In genomic region chr13:40916321-40917160, GRCm38 (mm10) we compare ENCODE assay signal across 8 mouse cellular contexts. TPM values are rescaled to one million over a fixed set of nuclear protein-coding genes. Genes with fewer than 3 reads are reported as not detected.
DNase-seq lines count a peak whose midpoint lies in the region; ATAC-seq and TF ChIP-seq lines count a peak whose summit lies in the region.

No protein-coding gene starts in this region.

- peak overlapping the region; percentile 62 for H3K27ac ChIP-seq in lung, postnatal 0 days (ENCODE audit: low read length)
- H3K27ac ChIP-seq in forebrain, embryonic 12.5 days: 0 out of 2 replicates have a peak overlapping the region, but pooled peaks have one; percentile 13
- no peak overlapping the region; the same call in 1 of the 2 replicates for H3K27ac ChIP-seq in liver, embryonic 15.5 days (replicated peaks)
- H3K27ac ChIP-seq in stomach, embryonic 16.5 days (ENCODE audit: low read length): peak overlapping the region; percentile 20; the same call in 1 of the 2 replicates

- 0 out of 2 replicates have a peak, but pooled peaks have one; percentile 8 for ATAC-seq in lung, postnatal 0 days
- ATAC-seq in forebrain, embryonic 12.5 days (ENCODE audit: low FRiP score): 0 out of 2 replicates have a peak, but pooled peaks have one; percentile 28
- ATAC-seq in liver, embryonic 15.5 days (ENCODE audit: insufficient read depth): no peak
- peak; percentile 30; the same call in 1 of the 2 replicates for ATAC-seq in stomach, embryonic 16.5 days (ENCODE audit: insufficient read depth, low FRiP score)

- no peaks in the 10 kb centered on the region for H3K27me3 ChIP-seq in lung, postnatal 0 days (replicated peaks; ENCODE audit: insufficient read depth, low read length)
- peaks cover 37% of the 10 kb centered on the region for H3K27me3 ChIP-seq in forebrain, embryonic 12.5 days
- H3K27me3 ChIP-seq in liver, embryonic 15.5 days: peaks cover 52% of the 10 kb centered on the region
- H3K27me3 ChIP-seq in stomach, embryonic 16.5 days (ENCODE audit: control insufficient read depth, insufficient read depth, low read length): no peaks in the 10 kb centered on the region

- 6% methylated on average over 21 of the region's 21 CpGs for WGBS in lung, postnatal 0 days
- WGBS in forebrain, embryonic 12.5 days: 7% methylated on average over 21 of the region's 21 CpGs
- WGBS in liver, embryonic 15.5 days (ENCODE audit: insufficient replicate concordance): 18% methylated on average over 21 of the region's 21 CpGs
- WGBS in stomach, embryonic 16.5 days: 10% methylated on average over 21 of the region's 21 CpGs

- H3K9me3 ChIP-seq in lung, postnatal 0 days (ENCODE audit: low read length): no peaks in the 10 kb centered on the region
- no peaks in the 10 kb centered on the region for H3K9me3 ChIP-seq in forebrain, embryonic 12.5 days
- no peaks in the 10 kb centered on the region for H3K9me3 ChIP-seq in liver, embryonic 15.5 days (replicated peaks)
- H3K9me3 ChIP-seq in stomach, embryonic 16.5 days (replicated peaks; ENCODE audit: control insufficient read depth, low read length): no peaks in the 10 kb centered on the region

- TF ChIP-seq EP300 in lung, postnatal 0 days (IDR thresholded peaks at IDR 0.05): peak; percentile 83

- H3K4me1 ChIP-seq in lung, postnatal 0 days (ENCODE audit: insufficient read depth, low read depth, low read length): peaks cover 19% of the 10 kb centered on the region
- H3K4me1 ChIP-seq in forebrain, embryonic 12.5 days: peaks cover 24% of the 10 kb centered on the region
- peaks cover 36% of the 10 kb centered on the region for H3K4me1 ChIP-seq in liver, embryonic 15.5 days (replicated peaks)
- H3K4me1 ChIP-seq in stomach, embryonic 16.5 days (ENCODE audit: control insufficient read depth, insufficient read depth, low read length): peaks cover 19% of the 10 kb centered on the region

- peak overlapping the region; percentile 82 for H3K4me2 ChIP-seq in lung, postnatal 0 days (replicated peaks; ENCODE audit: low read depth, low read length)
- H3K4me2 ChIP-seq in forebrain, embryonic 12.5 days: peak overlapping the region; percentile 93
- H3K4me2 ChIP-seq in liver, embryonic 15.5 days: peak overlapping the region; percentile 72
- peak overlapping the region; percentile 97 for H3K4me2 ChIP-seq in stomach, embryonic 16.5 days (ENCODE audit: low read depth, low read length)

- peak; percentile 81 for DNase-seq in lung, postnatal 0 days (ENCODE audit: low spot score)
- no peak for DNase-seq in lung, postnatal 4 days
- DNase-seq in right cerebral cortex, postnatal 10 days (ENCODE audit: low spot score in 2 of 2): no peak
- DNase-seq in urinary bladder, adult 2 months (ENCODE audit: low spot score): no peak
- DNase-seq in kidney, adult 11 months: no peak

- peak overlapping the region; percentile 54 for H3K4me3 ChIP-seq in lung, postnatal 0 days (ENCODE audit: low read depth, low read length)
- peak overlapping the region; percentile 48 for H3K4me3 ChIP-seq in forebrain, embryonic 12.5 days (replicated peaks)
- peak overlapping the region; percentile 52 for H3K4me3 ChIP-seq in liver, embryonic 15.5 days (replicated peaks)
- peak overlapping the region; percentile 58 for H3K4me3 ChIP-seq in stomach, embryonic 16.5 days (replicated peaks; ENCODE audit: low read length)

- no peaks in the 10 kb centered on the region for H3K36me3 ChIP-seq in lung, postnatal 0 days (ENCODE audit: insufficient read depth, low read length)
- H3K36me3 ChIP-seq in forebrain, embryonic 12.5 days (replicated peaks): no peaks in the 10 kb centered on the region
- no peaks in the 10 kb centered on the region for H3K36me3 ChIP-seq in liver, embryonic 15.5 days (replicated peaks)
- no peaks in the 10 kb centered on the region for H3K36me3 ChIP-seq in stomach, embryonic 16.5 days (ENCODE audit: control insufficient read depth, insufficient read depth, low read length)

- no peak for TF ChIP-seq CTCF in lung, postnatal 0 days (IDR thresholded peaks at IDR 0.05)

- H3K9ac ChIP-seq in lung, postnatal 0 days (replicated peaks; ENCODE audit: low read depth): peak overlapping the region; percentile 39; the same call in 1 of the 2 replicates
- H3K9ac ChIP-seq in forebrain, embryonic 12.5 days: 0 out of 2 replicates have a peak overlapping the region, but pooled peaks have one; percentile 55
- H3K9ac ChIP-seq in liver, embryonic 15.5 days: no peak overlapping the region
- peak overlapping the region; percentile 28; the same call in 1 of the 2 replicates for H3K9ac ChIP-seq in stomach, embryonic 16.5 days (ENCODE audit: low read length)

RNA-seq across cellular contexts. Expression of gene Gcnt2, which starts 57.0 kb away (rescaled TPM):
- polyA plus RNA-seq in lung, postnatal 0 days (2015; fragmentation: Nextera tagmentation; extraction: Ambion mirVana): 10.8 and 10.9 TPM in 2 replicates
- polyA plus RNA-seq in forebrain, embryonic 12.5 days (2016; fragmentation: Nextera tagmentation; extraction: Ambion mirVana): 3.6 and 4.4 TPM in 2 replicates
- polyA plus RNA-seq in liver, embryonic 15.5 days (2015; fragmentation: Nextera tagmentation; extraction: Ambion mirVana): 1.6 TPM in 2 replicates
- polyA plus RNA-seq in stomach, embryonic 16.5 days (2015; fragmentation: Nextera tagmentation; extraction: Ambion mirVana): 9.4 and 11.3 TPM in 2 replicates
- polyA plus RNA-seq in urinary bladder, adult 2 months (2012; rRNA removed): 10.3 and 20.4 TPM in 2 replicates
